Mouse (Mus musculus) liver, adult 2 months (tissue): ENCODE data around the gene Gm20388.

ENCODE experiments used
- CTCF ChIP-seq: fragments of 200-500 bp; IDR thresholded peaks from 2 replicates; pipeline ENCODE4 v1.5.1; 2011; ENCODE audit warnings: low read depth, low read length, control low read depth
- POLR2A ChIP-seq: fragments of 200-500 bp; IDR thresholded peaks from 2 replicates; pipeline ENCODE4 v1.6.1; 2011; ENCODE audit warnings: low read length, control low read depth; ENCODE audit not compliant: insufficient read depth; ENCODE audit errors: extremely low read depth

DNA sequence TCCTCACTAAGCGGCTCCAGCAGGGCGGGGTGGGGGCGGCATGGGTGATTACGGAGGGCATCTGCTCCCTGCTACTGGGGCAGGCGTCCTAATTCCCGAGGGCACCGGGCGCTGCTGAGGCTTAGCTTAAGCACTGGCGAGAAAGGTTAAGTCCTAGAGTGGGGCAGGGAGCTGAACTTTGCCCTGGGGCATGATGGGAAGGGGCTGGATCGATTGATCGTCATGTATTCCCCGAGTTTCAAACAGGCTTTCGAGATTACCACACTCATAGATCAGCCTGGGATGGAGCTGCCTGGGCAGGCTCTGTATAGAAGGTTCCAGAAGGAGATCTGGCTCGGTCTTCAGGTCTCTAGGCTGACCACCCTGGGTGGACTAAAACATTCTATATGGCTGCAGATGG is 711.5 kb downstream of the Gm20388 start:
- TF ChIP-seq POLR2A = no peak
- TF ChIP-seq CTCF = no peak
